Mouse (Mus musculus): ENCODE results near the gene Pla2g4e.

DNA sequence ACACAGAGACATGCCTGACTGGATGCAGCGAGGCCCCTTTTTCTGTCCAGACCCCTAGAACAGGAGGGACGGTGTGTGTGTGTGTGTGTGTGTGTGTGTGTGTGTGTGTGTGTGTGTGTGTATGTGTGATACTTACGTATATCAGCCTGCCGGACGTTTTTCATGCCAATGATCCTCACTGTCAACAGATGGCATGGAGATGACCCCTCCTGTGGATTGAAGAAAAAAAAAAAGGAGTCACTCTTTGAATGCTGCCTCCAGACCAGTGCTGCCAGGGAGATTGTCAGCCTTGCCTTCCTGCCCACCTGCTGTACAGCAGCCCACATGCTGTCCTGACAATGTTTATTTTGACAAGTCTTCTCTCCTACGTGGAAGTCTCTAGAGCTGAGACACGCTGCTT is 45.1 kb downstream of the Pla2g4e start:
- no peak for TF ChIP-seq ZNF384 (IDR thresholded peaks at IDR 0.05; ENCODE audit: low read depth, low read length)
- TF ChIP-seq CHD2 (IDR thresholded peaks at IDR 0.05; ENCODE audit: low read depth, low read length), result no peak
- TF ChIP-seq MAFK (IDR thresholded peaks at IDR 0.05; ENCODE audit: insufficient read depth, low read depth, low read length), result no peak
